Mouse (Mus musculus): ENCODE data around the gene Cyp2s1.

- peak; percentile 38 for TF ChIP-seq ZC3H11A (IDR thresholded peaks at IDR 0.05; ENCODE audit: low read depth, low read length)
- TF ChIP-seq E2F4 (IDR thresholded peaks at IDR 0.05; ENCODE audit: insufficient replicate concordance, low read depth, low read length) = no peak
- TF ChIP-seq POLR2A (IDR thresholded peaks at IDR 0.05; ENCODE audit: low read depth, low read length) = no peak
- no peak for TF ChIP-seq HCFC1 (IDR thresholded peaks at IDR 0.05; ENCODE audit: low read depth, low read length)
- TF ChIP-seq GABPA (IDR thresholded peaks at IDR 0.05; ENCODE audit: insufficient replicate concordance, low read depth, low read length) = no peak
- TF ChIP-seq NRF1 (IDR thresholded peaks at IDR 0.05; ENCODE audit: low read depth, low read length) = no peak
- TF ChIP-seq BHLHE40 (IDR thresholded peaks at IDR 0.05; ENCODE audit: low read depth, low read length) = no peak
- no peak for TF ChIP-seq CHD2 (IDR thresholded peaks at IDR 0.05; ENCODE audit: low read length)
- no peak for TF ChIP-seq SIN3A (IDR thresholded peaks at IDR 0.05; ENCODE audit: low read length)
Observed at GRCm38 (mm10) chr7:25805631-25806343, 10.9 kb downstream of the Cyp2s1 start.
